Mouse (Mus musculus): ENCODE data around the gene Lect2. TPM values are rescaled to one million over a fixed set of nuclear protein-coding genes. Genes with fewer than 3 reads are reported as not detected.

The Lect2 gene
- total RNA-seq, 1 experiment, result not detected

GRCm38 (mm10) chr13:56556701-56557100 is 8.4 kb upstream of the Lect2 start:
- Histone ChIP-seq H3K9me3 (ENCODE audit: control insufficient read depth, insufficient read depth, low read depth, low read length) (no peaks in the 10 kb centered on the region), H3K4me3 (ENCODE audit: insufficient read depth in 1 of 2, low read depth in 1 of 2, low read length in 2 of 2, poor library complexity in 1 of 2, severe bottlenecking in 1 of 2) (no peak overlapping the region), H3K27ac (ENCODE audit: insufficient read depth, low read depth, low read length, poor library complexity, severe bottlenecking) (no peak overlapping the region), H3K36me3 (ENCODE audit: control insufficient read depth, insufficient read depth, low read length, poor library complexity, severe bottlenecking) (no peaks in the 10 kb centered on the region), H3K9ac (ENCODE audit: insufficient read depth, low read depth, low read length, poor library complexity, severe bottlenecking) (no peak overlapping the region), H3K4me1 (ENCODE audit: control insufficient read depth in 2 of 2, insufficient read depth in 2 of 2, low read length in 2 of 2, poor library complexity in 1 of 2) (no peaks in the 10 kb centered on the region)
- in situ Hi-C loops (cut with MboI; ENCODE audit: low sequenced_read_pairs in 2 of 2, unreplicated experiment in 2 of 2), result no loop called here
- TF ChIP-seq HCFC1 (IDR thresholded peaks at IDR 0.05; ENCODE audit: borderline replicate concordance, insufficient read depth, low read length) (no peak), ZNF384 (IDR thresholded peaks at IDR 0.05; ENCODE audit: low read depth, low read length) (no peak), CHD2 (IDR thresholded peaks at IDR 0.05; ENCODE audit: low read depth, low read length) (no peak), ZC3H11A (IDR thresholded peaks at IDR 0.05; ENCODE audit: borderline replicate concordance, low read depth, low read length) (no peak), MAFK (IDR thresholded peaks at IDR 0.05; ENCODE audit: insufficient read depth, low read depth, low read length) (no peak)
- DNase-seq (ENCODE audit: low read depth, low spot score), result no peak

- H3K9me3 ChIP-seq (ENCODE audit: control insufficient read depth, insufficient read depth, low read depth, low read length), result no peaks in the 10 kb centered on the region
- in situ Hi-C loops (cut with MboI; ENCODE audit: low sequenced_read_pairs in 2 of 2, unreplicated experiment in 2 of 2), result no loop called here
Measured at GRCm38 (mm10) chr13:56555957-56556356, 7.7 kb upstream of the Lect2 start.

DNA sequence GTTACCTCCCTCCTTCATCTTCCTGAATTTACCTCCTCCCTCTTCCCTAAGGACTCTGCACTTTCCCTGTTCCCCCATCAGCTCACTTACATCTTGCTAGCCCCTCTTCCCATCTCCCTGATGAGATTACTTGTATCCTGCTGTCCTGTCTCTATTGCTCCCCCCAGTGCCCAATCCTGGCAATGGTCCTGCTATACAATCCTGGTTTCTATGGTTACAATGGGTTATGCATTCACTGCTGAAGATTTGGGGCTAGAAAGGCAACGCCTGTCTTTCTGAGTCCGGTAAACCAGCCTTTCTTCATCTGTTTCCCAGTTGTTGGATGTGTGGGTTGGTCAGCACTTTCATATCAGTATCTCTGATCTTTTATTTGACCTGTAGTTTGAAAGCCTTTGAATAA is 6.1 kb upstream of the Lect2 start:
- Histone ChIP-seq H3K36me3 (ENCODE audit: control insufficient read depth, insufficient read depth, low read length, poor library complexity, severe bottlenecking) (no peaks in the 10 kb centered on the region), H3K4me3 (ENCODE audit: insufficient read depth in 1 of 2, low read depth in 1 of 2, low read length in 2 of 2, poor library complexity in 1 of 2, severe bottlenecking in 1 of 2) (no peak overlapping the region), H3K27ac (ENCODE audit: insufficient read depth, low read depth, low read length, poor library complexity, severe bottlenecking) (no peak overlapping the region), H3K4me1 (ENCODE audit: control insufficient read depth in 2 of 2, insufficient read depth in 2 of 2, low read length in 2 of 2, poor library complexity in 1 of 2) (no peaks in the 10 kb centered on the region), H3K9ac (ENCODE audit: insufficient read depth, low read depth, low read length, poor library complexity, severe bottlenecking) (no peak overlapping the region), H3K9me3 (ENCODE audit: control insufficient read depth, insufficient read depth, low read depth, low read length) (no peaks in the 10 kb centered on the region)
- DNase-seq (ENCODE audit: low read depth, low spot score), result peak; percentile 60
- TF ChIP-seq ZC3H11A (IDR thresholded peaks at IDR 0.05; ENCODE audit: borderline replicate concordance, low read depth, low read length), result no peak
- TF ChIP-seq MAFK (IDR thresholded peaks at IDR 0.05; ENCODE audit: insufficient read depth, low read depth, low read length), result no peak
- TF ChIP-seq ZNF384 (IDR thresholded peaks at IDR 0.05; ENCODE audit: low read depth, low read length), result no peak
- no peak for TF ChIP-seq HCFC1 (IDR thresholded peaks at IDR 0.05; ENCODE audit: borderline replicate concordance, insufficient read depth, low read length)
- no peak for TF ChIP-seq CHD2 (IDR thresholded peaks at IDR 0.05; ENCODE audit: low read depth, low read length)
- in situ Hi-C loops (cut with MboI; ENCODE audit: low sequenced_read_pairs in 2 of 2, unreplicated experiment in 2 of 2), result no loop called here

More at GRCm38 (mm10) chr13:56555957-56556356, 7.7 kb upstream of the Lect2 start:
- H3K9ac ChIP-seq (ENCODE audit: insufficient read depth, low read depth, low read length, poor library complexity, severe bottlenecking), result no peak overlapping the region
- H3K27ac ChIP-seq (ENCODE audit: insufficient read depth, low read depth, low read length, poor library complexity, severe bottlenecking), result no peak overlapping the region
- no peaks in the 10 kb centered on the region for H3K4me1 ChIP-seq (ENCODE audit: control insufficient read depth in 2 of 2, insufficient read depth in 2 of 2, low read length in 2 of 2, poor library complexity in 1 of 2)
- DNase-seq (ENCODE audit: low read depth, low spot score), result no peak
- no peak for TF ChIP-seq MAFK (IDR thresholded peaks at IDR 0.05; ENCODE audit: insufficient read depth, low read depth, low read length)
- TF ChIP-seq ZC3H11A (IDR thresholded peaks at IDR 0.05; ENCODE audit: borderline replicate concordance, low read depth, low read length), result no peak
- TF ChIP-seq ZNF384 (IDR thresholded peaks at IDR 0.05; ENCODE audit: low read depth, low read length), result no peak
- no peak for TF ChIP-seq HCFC1 (IDR thresholded peaks at IDR 0.05; ENCODE audit: borderline replicate concordance, insufficient read depth, low read length)
- no peak for TF ChIP-seq CHD2 (IDR thresholded peaks at IDR 0.05; ENCODE audit: low read depth, low read length)
- H3K36me3 ChIP-seq (ENCODE audit: control insufficient read depth, insufficient read depth, low read length, poor library complexity, severe bottlenecking), result no peaks in the 10 kb centered on the region
- no peak overlapping the region for H3K4me3 ChIP-seq (ENCODE audit: insufficient read depth in 1 of 2, low read depth in 1 of 2, low read length in 2 of 2, poor library complexity in 1 of 2, severe bottlenecking in 1 of 2)

DNA sequence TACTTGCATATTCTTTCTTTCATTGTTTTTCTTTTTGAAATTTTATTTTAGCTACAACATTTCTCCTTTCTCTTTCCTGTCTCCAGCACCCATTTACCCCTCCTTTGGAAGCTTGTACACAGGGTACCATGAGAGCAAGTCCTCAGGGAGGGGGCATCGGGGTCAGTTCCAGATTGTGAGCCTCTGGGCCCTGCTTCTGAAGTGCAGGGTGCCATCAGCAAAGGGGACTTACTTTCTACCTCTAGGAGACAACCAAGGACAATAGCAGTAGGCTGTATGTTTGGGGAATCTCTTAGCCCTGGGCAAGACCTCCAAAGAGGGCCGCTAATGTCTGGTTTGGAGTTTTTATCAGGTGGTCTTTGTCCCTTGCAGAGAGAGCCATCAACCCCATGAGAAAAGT is 5.6 kb upstream of the Lect2 start:
- Histone ChIP-seq H3K9ac (ENCODE audit: insufficient read depth, low read depth, low read length, poor library complexity, severe bottlenecking) (no peak overlapping the region), H3K4me1 (ENCODE audit: control insufficient read depth in 2 of 2, insufficient read depth in 2 of 2, low read length in 2 of 2, poor library complexity in 1 of 2) (no peaks in the 10 kb centered on the region), H3K36me3 (ENCODE audit: control insufficient read depth, insufficient read depth, low read length, poor library complexity, severe bottlenecking) (no peaks in the 10 kb centered on the region), H3K4me3 (ENCODE audit: insufficient read depth in 1 of 2, low read depth in 1 of 2, low read length in 2 of 2, poor library complexity in 1 of 2, severe bottlenecking in 1 of 2) (no peak overlapping the region), H3K27ac (ENCODE audit: insufficient read depth, low read depth, low read length, poor library complexity, severe bottlenecking) (no peak overlapping the region), H3K9me3 (ENCODE audit: control insufficient read depth, insufficient read depth, low read depth, low read length) (no peaks in the 10 kb centered on the region)
- TF ChIP-seq CHD2 (IDR thresholded peaks at IDR 0.05; ENCODE audit: low read depth, low read length), result no peak
- TF ChIP-seq HCFC1 (IDR thresholded peaks at IDR 0.05; ENCODE audit: borderline replicate concordance, insufficient read depth, low read length), result no peak
- TF ChIP-seq MAFK (IDR thresholded peaks at IDR 0.05; ENCODE audit: insufficient read depth, low read depth, low read length), result no peak
- TF ChIP-seq ZC3H11A (IDR thresholded peaks at IDR 0.05; ENCODE audit: borderline replicate concordance, low read depth, low read length), result no peak
- TF ChIP-seq ZNF384 (IDR thresholded peaks at IDR 0.05; ENCODE audit: low read depth, low read length), result no peak
- DNase-seq (ENCODE audit: low read depth, low spot score), result no peak
- in situ Hi-C loops (cut with MboI; ENCODE audit: low sequenced_read_pairs in 2 of 2, unreplicated experiment in 2 of 2), result no loop called here

- no peaks in the 10 kb centered on the region for H3K36me3 ChIP-seq (ENCODE audit: control insufficient read depth, insufficient read depth, low read length, poor library complexity, severe bottlenecking)
- no peak for DNase-seq (ENCODE audit: low read depth, low spot score)
- H3K27ac ChIP-seq (ENCODE audit: insufficient read depth, low read depth, low read length, poor library complexity, severe bottlenecking), result no peak overlapping the region
- H3K9me3 ChIP-seq (ENCODE audit: control insufficient read depth, insufficient read depth, low read depth, low read length), result no peaks in the 10 kb centered on the region
- TF ChIP-seq CHD2 (IDR thresholded peaks at IDR 0.05; ENCODE audit: low read depth, low read length) (no peak), MAFK (IDR thresholded peaks at IDR 0.05; ENCODE audit: insufficient read depth, low read depth, low read length) (no peak), HCFC1 (IDR thresholded peaks at IDR 0.05; ENCODE audit: borderline replicate concordance, insufficient read depth, low read length) (no peak), ZC3H11A (IDR thresholded peaks at IDR 0.05; ENCODE audit: borderline replicate concordance, low read depth, low read length) (no peak), ZNF384 (IDR thresholded peaks at IDR 0.05; ENCODE audit: low read depth, low read length) (no peak)
- H3K4me3 ChIP-seq (ENCODE audit: insufficient read depth in 1 of 2, low read depth in 1 of 2, low read length in 2 of 2, poor library complexity in 1 of 2, severe bottlenecking in 1 of 2), result no peak overlapping the region
- no peaks in the 10 kb centered on the region for H3K4me1 ChIP-seq (ENCODE audit: control insufficient read depth in 2 of 2, insufficient read depth in 2 of 2, low read length in 2 of 2, poor library complexity in 1 of 2)
- in situ Hi-C loops (cut with MboI; ENCODE audit: low sequenced_read_pairs in 2 of 2, unreplicated experiment in 2 of 2), result no loop called here
- no peak overlapping the region for H3K9ac ChIP-seq (ENCODE audit: insufficient read depth, low read depth, low read length, poor library complexity, severe bottlenecking)
Measured at GRCm38 (mm10) chr13:56551661-56552060, 3.4 kb upstream of the Lect2 start.

Data from ES-E14 (cell line).